Mouse (Mus musculus) cerebellum, adult 11 months (tissue): ENCODE data around the gene Ankrd9.
A peak's percentile ranks its signal among the peaks of the same experiment; 100 is the strongest.

ENCODE experiments used
- DNase-seq: peaks from one replicate; pipeline ENCODE4 v3.0.0; 2022

The Ankrd9 gene

GRCm38 (mm10) chr12:110989409-110989808 is 10.6 kb upstream of the Ankrd9 start:
- no peak for DNase-seq

DNA sequence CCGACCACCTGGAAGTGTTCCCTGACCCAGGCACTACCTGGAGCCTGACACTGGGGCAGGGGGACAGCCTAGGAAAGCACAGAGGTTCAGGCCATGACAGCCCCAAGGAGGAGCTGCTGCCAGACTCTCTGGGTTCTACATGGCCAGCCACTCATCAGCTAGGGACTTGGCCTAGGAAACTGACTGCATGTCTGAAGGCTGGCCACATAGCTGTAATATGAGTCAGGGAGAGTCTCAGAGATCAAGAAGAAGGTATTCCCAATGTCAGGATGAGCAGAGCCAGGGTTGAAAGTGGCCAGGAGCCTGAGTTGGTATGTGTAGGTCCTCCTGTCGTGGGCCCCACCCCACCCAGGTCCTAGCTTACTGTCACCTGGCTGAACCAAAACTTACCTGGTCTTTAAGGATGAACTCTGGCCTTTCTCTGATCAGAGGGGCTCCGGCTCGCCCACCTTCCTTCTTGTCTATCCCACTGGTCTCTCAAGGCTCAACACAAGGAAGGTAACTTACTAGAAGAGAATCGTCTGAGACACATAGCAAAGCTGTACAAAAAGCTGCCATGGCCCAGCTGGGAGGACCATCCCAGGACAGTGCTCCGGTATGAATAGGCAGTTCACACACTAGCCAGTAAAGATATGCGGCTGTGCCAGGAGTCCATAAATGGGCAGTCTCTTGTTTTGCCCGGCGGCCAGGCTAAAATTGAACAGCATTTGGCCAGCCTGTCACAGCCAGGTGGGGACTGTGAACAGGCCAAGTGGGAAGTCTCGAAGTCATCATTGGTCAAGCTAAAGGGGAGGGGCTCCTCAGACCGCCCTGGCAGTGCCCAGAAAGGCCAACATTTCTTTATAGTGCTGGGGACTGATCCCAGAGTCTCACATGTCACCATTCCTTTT is 7.9 kb upstream of the Ankrd9 start:
- no peak for DNase-seq

GRCm38 (mm10) chr12:110985141-110985540 is 6.3 kb upstream of the Ankrd9 start:
- no peak for DNase-seq

- no peak for DNase-seq
Observed at GRCm38 (mm10) chr12:110984598-110984997, 5.8 kb upstream of the Ankrd9 start.

DNA sequence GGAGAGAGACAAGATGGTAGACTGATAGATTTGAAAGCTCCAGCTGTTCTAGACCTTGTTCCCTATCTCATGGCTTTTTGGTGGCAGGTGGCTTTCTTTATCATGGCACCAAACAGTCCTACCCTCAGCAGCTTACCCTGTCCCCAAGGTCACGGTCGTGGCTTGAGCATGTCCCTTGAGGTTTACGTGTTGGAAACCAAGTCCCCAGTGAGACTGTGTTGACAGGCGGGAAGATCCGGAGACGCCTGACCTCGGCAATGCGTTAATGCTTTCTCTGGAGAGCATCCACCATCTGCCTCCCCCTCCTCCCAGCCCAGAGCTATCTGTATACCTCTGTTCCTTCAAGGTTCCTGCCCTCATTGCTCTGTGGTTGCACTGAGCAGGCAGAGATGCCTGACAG is 4.9 kb upstream of the Ankrd9 start:
- DNase-seq = no peak

- DNase-seq = no peak
Observed at GRCm38 (mm10) chr12:110983083-110983482, 4.2 kb upstream of the Ankrd9 start.

DNA sequence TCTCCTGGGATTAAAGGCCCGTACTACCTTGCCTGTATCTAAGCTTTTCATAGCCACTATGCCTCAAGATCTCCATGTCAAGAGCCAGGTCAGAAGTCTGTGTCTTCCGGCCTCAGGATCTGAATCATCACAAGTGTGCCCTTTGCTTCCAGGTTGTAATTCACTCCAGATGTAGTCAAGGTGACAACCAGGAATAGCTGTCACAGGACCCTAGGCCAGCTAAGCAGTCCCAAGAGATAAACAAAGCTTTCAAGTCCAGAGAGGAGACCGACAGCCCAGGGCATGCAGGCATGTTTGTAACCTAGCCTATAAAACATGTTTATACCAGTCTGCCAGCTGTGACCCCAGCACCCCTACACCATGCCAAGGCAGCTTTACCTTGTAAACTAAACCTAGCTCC is 2.9 kb upstream of the Ankrd9 start:
- DNase-seq = no peak

- DNase-seq = no peak
Observed at GRCm38 (mm10) chr12:110979808-110980207, 968 bp upstream of the Ankrd9 start.

DNA sequence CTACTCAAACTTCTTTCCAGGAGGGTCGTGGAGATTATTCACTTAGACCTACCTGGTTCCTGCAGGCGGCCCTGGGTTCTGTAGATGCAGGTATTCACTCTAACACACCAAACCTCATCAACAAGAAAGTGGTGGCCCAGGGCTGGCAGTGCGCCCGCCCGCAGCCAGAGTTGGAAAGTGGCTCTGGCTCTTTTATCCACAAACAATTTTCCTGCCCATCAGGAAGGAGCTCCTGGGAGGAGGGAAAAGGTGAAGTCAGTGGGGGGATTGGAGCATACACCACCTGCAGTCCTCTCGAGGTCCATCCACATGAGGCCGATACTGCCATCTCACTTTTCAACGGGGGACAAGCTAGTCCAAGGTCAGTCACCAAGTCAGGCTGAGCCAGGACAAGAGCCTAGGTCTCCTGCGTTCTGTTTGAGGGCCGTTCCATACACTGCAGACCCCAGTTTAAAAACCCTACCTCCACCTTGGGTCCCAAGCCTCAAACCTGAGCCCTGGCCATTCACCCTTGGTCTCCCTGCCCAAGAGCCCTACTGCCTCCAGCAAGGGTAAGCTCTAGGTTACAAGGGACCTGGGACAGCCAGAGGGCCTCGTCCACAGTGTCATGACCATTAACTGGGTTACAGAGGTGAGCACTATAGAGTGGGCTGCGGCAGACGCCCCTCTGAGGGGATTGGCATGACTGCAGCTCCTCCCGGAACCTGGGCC is 789 bp downstream of the Ankrd9 start:
- DNase-seq = peak; percentile 59

DNA sequence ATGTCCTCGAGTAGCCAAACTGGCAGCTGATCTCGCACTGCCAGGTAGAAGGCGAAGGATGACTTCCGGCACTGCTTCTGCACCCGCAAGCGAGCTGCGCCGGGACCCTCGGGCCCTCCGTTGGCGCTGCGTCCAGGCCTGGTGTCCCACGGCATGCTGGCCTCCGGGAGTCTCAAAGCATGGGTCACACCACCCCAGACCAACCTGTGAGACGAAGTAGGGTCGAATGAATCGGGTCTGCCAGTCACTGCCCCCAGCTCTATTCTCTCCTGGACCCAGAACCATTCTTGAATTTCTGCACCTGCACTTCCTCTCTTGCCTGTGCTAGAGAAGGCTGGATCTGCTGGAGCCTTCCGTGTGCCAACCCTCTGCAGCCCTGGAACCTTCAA is 1.5 kb downstream of the Ankrd9 start:
- peak; percentile 43 for DNase-seq

GRCm38 (mm10) chr12:110976589-110977344 is 2.1 kb downstream of the Ankrd9 start:
- DNase-seq = peak; percentile 44

- DNase-seq = no peak
Observed at GRCm38 (mm10) chr12:110975838-110976468, 2.9 kb downstream of the Ankrd9 start.

GRCm38 (mm10) chr12:110975385-110975784 is 3.5 kb downstream of the Ankrd9 start:
- no peak for DNase-seq

DNA sequence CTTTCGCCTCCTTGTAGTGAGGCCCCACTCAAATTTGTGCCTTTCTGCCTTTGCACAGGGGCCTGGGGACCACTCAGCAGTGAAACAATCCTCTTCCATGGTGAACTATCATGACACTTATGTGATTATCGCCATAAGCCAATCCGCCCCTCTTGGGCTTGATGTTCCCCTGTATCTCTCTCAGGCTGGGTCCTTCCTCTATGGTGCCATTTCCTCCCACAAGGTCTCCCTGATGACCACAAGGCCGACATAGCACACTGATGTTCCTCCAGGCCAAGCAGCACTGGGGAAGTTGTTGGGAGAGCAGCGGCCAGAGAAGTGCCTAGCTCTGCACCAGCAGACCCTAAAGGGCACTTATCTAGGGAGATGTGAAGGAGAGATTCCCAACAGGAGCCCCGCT is 4.1 kb downstream of the Ankrd9 start:
- DNase-seq = no peak

GRCm38 (mm10) chr12:110974295-110974694 is 4.5 kb downstream of the Ankrd9 start:
- DNase-seq = no peak

- DNase-seq = no peak
Observed at GRCm38 (mm10) chr12:110973829-110974228, 5.0 kb downstream of the Ankrd9 start.

DNA sequence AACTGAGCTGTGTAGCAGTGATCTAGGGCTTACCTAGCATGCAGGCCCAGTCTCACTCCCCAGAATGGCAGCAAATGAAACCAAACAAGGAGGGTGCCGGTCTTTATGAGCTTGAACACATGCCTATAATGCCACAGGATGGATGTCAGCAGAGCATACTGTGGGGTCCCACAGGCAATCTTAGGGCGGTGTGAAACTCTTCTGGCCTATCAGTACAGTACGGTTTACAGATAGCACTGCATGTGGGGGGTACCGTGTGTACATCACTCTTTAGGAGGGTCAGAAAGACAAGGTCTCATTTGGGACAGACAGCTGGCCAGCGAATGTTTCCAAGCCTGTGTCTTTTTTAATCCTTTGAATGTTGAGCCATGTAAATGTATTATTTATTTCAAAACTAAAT is 6.9 kb downstream of the Ankrd9 start:
- DNase-seq = no peak

GRCm38 (mm10) chr12:110970408-110970807 is 8.4 kb downstream of the Ankrd9 start:
- DNase-seq = no peak

DNA sequence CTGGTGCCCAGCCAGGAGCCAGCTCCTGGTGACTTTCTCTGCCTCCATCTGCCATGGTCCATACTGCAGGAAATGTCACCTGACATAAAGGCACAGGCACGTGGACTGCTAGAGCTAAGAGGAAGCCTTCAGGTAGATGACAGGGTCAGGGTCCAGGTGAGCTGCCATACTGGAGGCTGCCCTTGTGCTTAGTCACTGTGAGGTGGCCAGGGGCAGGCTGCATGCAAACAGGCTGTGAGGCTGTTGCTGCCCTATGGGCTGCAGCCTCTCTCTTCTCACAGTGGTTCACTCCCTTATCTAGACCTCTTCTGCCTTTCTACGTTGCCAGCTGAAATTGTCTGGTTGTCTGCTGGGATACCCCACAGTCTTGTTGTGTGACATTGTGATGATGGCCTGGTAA is 11.7 kb downstream of the Ankrd9 start:
- DNase-seq = no peak

DNA sequence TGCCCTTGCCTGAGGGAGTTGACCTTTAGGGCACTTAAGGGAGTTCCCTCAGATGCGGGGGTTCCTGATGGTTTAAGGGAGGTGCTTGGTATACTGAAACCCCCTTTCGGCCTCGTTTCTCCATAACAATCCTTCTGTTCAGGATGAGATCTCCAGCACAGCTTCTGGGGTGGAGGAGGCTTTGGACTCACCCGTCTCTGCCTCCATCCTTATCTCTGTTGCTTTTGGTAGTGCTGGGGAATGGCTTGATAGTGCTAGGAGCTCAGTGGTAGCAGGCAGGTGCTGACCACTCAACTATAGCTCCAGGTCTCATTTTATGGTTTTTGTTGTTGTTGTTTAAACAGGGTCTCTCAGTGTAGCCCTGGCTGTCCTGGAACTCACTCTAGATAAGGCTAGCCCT is 12.8 kb downstream of the Ankrd9 start:
- no peak for DNase-seq

- no peak for DNase-seq
Observed at GRCm38 (mm10) chr12:110965500-110965899, 13.3 kb downstream of the Ankrd9 start.

DNA sequence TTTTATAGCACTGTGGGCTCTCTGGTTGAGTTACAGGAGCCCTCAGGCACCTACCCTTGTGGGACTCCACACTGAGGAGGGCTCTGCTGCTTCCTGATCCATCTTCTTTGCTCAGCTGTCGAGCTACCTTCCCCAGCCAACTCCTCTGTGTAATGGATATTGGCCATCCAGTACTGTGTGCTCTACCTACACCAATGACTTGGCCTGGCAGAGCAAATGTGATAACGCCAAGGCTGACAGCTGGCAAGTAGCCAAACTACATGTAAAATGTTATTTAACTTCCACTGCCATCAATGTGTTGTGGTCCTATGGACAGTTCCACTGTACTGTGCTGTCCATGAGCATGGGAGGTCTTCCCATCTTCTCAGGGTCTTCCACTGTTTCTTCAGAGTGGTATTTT is 16.9 kb downstream of the Ankrd9 start:
- no peak for DNase-seq

DNA sequence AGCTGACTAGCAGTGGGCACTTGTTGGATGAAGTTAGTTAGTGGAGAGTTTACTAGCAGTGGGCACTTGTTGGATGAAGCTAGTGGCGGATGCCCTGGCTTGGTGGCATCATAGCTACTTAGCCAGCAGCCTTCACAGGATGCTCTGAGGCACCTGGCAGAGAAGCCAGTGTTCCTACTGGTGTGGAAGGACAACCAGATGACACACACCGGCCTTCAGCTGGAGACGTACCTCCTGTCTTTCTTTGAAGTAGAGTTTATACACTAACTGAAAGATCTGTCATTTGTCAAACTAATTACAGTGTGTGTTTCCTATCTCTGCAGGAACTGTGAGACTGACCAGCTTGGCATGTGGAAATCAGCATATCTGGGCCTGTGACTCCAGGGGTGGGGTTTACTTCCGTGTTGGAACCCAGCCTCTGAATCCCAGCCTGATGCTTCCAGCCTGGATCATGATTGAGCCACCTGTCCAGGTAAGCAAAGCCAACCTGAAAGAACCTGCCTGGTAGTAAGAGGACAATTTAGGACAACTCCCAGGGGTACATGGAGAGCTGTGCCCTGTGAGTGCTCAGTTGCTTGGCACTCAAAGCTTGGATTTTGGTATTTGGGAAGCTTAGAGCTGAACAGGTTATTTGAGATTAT is 24.4 kb downstream of the Ankrd9 start:
- DNase-seq = peak; percentile 62
